Mouse (Mus musculus) right cerebral cortex, postnatal 36 days (tissue): ENCODE data around the gene Wdr62.
"Not testable (repeated sequence)": the region's sequence is repeated elsewhere in the genome, so short reads cannot be mapped to it uniquely, and the experiment has no call there.

Experiments used
- DNase-seq, 2 experiments: peaks; one replicate each; pipeline ENCODE4 v3.0.0; 2022; ENCODE audit warnings: low spot score in 2 of 2, mixed read lengths in 1 of 2

The Wdr62 gene

DNA sequence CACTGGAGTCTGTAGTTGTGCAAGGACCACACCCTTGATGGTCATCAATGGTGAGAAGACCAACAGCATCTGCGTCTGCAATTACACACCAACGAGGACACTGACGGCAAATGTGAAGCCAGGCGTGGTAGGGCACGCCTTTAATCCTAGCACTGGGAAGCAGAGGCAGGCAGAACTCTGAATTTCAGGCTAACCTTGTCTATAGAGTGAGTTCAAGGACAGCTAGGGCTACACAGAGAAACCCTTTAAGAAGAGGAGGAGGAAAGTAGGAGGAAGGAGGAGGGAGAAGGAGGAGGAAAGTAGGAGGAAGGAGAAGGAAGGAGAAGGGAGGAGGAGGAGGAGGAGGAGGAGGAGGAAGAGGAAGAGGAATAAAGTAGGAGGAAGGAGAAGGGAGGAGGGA lies 14.7 kb downstream of the Wdr62 start:
- no peak for DNase-seq

DNA sequence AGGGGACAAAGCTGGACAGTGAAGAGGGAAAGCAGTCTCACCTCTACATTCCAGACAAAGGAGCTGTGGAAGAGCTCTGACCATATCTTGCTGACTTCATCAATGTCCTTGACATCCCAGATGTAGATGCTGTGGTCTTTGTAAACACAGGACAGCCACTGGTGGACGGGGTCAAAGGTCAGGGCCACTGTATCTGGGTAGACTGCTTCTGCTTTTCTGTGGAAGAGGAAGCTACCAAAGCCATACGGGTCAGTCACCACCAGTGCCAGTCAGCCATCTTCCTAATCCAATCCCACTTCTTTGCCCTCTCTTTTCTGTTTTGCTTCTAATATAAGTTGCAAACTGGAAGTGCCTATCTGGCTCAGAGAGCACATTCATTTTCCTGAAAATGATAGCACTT lies 15.2 kb downstream of the Wdr62 start:
- no peak for DNase-seq

DNA sequence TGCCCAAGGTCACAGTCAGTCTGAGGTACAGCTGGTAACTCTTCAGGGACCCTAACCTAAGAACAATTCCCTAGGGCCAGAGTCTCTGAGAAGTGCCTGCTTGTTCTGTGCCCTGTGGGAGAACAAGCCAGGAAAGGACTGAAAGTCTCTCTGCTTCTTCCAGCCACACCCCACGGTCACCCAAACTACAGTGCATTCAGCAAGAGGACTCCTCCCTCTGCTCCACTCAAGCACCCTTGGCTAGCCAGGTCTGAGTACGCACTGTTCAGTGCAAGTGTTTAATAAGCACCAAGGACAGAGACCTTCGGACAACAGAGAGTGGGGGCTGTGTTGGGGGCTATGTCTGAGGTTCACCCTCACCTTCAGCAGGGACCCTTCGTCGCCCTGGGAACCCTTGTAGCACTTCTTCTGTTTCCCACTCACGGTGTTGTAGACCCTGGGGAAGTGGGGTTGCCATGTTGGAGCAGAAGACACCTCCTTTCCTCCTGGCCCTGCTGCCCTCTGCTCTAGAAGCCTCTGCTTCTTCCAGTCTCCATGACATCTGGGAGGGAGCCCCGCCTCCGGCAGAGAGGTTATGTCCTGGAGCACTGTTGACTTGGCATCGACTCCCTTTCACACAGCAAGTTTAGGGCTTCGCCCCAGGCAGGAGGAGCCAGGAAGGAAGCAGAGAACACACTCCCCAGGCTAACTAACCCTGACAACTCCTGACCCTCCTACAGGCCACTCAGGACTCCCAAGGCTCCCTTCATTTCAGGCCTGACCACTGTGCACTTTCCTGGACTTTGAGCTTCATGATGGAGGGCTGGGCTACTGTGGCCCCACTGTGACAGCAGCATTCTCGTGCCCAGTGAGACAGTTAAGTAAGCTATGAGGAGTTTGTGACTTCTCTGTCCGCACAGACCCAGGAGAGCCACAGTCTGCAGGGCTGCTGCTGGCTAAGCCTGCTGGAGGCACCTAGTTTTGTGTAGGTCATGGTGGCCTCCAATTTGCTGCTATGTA lies 28.0 kb downstream of the Wdr62 start:
- DNase-seq = no peak

GRCm38 (mm10) chr7:30237374-30237773 lies 42.8 kb downstream of the Wdr62 start:
- DNase-seq = not testable (repeated sequence)

GRCm38 (mm10) chr7:30235625-30236024 lies 44.6 kb downstream of the Wdr62 start, which contains the start of gene Ovol3:
Gene Ovol3 (minus strand): TSS chr7:30235725.
- DNase-seq = no peak

DNA sequence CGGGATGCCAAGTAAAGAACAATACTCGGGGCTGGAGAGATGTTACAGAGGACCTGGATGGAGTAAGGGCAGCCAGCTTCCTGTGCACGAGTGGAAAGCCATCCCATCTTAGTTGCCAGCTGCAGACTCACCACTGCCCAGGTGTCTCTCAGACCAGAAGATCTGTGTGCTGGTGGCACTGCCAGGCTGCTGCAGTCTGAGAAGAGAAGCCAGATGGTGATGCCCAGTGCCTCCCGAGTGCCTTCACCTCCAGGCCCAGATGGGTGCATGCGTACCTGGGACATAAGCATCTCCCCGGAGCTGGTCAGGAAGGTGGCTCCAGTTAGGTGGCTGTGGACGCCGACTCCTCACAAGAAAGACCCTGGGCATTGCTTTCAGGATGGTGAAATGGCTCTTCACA lies 45.1 kb downstream of the Wdr62 start:
- no peak for DNase-seq

- no peak for DNase-seq
Measured at GRCm38 (mm10) chr7:30234276-30234858, 45.9 kb downstream of the Wdr62 start.

- peak in 1 of 2 experiments; percentile 16 for DNase-seq
Measured at GRCm38 (mm10) chr7:30233387-30233786, 46.8 kb downstream of the Wdr62 start.

DNA sequence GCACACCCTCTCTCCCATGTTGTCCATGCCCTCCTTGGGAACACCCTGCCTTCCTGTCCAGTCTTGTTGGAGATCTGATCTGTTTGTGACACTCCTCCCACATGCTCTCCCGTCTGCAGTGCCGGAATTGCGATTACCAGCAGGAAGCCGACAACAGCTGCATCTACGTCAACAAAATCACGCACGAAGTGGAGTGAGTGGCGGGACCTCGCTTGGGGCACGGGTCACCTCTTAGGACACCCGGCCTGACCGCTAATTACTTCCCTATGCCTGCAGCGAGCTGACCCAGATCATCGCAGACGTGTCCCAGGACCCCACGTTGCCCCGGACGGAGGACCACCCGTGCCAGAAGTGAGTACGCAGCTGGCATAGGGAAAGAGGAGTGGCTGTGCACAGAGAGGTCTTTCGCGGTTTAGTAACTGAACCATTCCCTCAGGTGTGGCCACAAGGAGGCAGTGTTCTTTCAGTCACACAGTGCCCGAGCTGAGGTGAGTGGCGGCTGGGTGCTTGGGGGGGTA lies 47.5 kb downstream of the Wdr62 start:
- no peak for DNase-seq

DNA sequence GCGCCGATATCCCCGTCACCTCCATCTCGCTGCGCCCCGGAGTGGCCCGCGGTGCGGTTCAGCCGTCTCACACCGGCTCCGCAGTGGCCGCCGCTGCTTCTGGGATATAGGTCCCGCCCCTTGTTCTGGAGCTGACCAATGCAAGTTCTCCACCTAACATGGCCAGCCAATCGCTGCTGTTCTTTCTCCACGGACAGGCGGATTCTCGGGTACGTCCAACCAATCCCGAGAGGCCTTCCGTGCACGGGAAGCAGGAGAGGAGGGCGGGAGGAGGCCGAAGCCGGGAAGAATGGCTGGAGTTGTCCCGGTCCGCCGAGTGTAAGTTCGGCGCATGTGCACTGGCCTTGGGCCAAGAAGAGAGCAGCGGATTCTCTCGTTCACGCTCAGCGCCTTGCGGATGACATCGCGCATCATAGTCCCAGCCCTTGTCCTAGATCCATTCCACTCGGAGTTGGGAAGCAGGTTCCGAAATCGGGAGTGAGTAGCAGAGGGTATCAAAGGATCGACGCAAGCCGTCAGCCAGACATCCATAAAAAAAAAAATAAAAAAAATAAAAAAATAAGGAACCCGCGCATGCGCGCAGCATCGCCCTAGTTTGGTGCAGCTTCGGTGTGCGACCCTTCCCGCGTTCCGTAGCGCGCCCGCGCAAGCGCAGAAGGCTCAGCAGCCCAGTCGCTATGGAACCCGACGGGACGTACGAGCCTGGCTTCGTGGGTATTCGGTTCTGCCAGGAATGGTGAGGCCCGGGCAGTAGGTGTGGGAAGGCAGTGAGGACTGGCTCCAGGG lies 48.4 kb downstream of the Wdr62 start, which contains the start of the genes Polr2i and Tbcb:
Gene Polr2i, plus strand, starts transcription at position 280 of the 786 bp plus-strand sequence.
Gene Tbcb, minus strand, starts transcription at position 604 of the 786 bp plus-strand sequence.
- DNase-seq = peak; percentile 98

- no peak for DNase-seq
Measured at GRCm38 (mm10) chr7:30231328-30231668, 48.9 kb downstream of the Wdr62 start.

GRCm38 (mm10) chr7:30224206-30224605 lies 56.0 kb downstream of the Wdr62 start:
- DNase-seq = no peak

GRCm38 (mm10) chr7:30222205-30222604 lies 58.0 kb downstream of the Wdr62 start:
- DNase-seq = no peak

DNA sequence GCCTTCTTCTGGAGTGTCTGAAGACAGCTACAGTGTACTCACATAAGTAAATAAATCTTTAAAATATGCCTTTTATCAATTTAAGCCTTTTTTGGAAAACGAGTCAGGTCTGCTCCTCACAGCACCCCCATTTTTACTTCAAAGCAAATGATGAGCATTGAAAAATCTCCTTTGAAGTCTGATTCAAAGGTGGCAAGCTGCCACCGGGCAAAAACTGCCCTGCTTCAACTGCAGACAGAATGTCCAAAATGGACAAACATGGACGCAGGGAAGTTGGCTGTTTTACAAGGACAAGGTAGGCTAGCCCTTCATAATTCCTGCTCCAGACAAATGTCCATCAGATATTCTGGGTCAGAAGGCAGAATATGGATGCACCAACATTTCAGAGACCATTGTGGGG lies 58.8 kb downstream of the Wdr62 start:
- no peak for DNase-seq

DNA sequence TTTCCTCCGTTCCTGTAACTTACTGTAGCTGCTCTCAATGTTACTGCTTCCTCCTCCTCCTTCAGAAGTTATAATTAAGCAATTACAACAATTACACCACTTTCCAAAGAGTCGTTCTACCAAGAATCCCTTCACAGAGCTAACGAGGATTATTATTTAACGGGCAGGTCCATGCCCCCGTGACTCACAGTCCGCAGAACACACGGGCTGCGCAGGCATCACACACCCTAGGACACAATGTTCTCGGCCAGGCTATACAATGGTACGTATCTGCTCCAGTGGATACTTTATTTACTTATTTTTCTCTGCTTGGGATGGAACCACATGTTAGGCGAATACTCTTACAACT lies 60.2 kb downstream of the Wdr62 start:
- DNase-seq = no peak

DNA sequence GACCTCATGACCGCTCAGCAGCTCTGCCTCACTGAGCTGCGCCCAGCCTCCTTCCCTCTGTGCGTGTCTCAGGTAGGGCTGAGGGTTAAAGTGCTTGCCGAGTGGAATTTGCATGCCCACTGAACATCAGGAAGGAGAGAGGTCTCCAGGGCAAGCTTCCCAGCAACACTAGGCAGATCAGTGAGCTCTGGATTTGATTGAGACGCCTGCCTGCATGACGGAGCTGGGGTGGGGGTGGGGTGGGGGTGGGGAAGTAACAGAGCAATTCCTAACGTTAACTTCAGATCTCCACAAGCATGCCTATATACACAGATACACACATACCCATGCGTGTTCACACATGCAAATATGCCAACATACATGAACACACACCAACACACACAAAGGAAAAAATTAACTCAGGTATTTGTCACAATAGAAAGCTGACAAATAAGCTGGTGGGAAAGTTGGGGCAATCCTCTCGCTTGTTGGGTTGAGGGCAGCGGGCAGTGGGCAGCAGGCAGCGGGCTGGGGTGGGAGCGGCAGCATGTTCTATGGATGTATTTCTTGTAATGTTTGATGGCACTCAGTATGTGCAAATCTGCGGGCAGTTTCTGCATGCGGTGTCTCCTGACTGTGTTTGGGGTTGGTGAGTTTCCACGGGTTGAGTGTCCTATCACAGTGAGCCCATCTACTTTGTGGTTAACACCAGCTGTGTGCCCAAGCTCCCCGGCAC lies 60.8 kb downstream of the Wdr62 start:
- DNase-seq = no peak

- DNase-seq = no peak
Measured at GRCm38 (mm10) chr7:30217277-30217676, 62.9 kb downstream of the Wdr62 start.

DNA sequence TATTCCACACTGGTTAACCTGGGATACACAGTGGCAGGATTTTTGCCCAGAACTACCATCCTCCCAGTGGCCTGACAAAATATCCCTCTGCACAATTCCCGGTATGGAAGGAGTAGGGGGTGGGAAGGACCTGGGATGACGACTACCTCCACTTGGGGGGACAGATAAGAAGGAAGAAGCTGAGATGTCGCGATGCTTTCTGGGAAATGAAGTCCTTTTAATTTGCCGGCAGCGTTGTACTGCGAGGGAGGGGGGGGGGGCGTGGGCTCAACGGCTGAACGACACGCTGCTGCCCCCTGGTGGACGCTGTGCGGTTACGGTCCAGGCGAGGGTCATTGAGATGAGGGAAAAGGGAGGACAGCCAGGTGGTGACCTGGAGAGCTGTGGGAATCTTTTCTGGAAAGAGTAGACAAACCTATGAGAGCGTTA lies 63.5 kb downstream of the Wdr62 start:
- peak in 1 of 2 experiments; percentile 61 for DNase-seq

GRCm38 (mm10) chr7:30215875-30216274 lies 64.3 kb downstream of the Wdr62 start:
- DNase-seq = no peak

DNA sequence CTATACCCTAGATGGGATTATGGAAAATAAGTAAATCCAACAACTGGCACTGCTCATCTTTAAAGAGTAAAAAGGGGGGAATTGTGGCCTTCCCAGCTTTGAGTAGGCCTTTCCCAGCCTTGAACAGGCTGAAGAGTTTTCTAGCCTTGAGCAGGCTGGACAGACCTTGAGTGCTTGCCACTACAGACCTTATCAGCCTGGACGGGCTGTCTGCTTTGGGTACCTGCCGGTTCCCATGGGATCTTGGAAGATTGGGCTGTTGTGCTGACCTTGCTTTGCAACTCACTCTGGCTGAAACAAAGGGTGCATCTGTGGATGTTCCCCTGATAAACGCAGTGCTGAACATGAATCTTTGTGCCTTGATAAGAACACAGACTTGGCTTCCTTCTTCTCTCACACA lies 66.3 kb downstream of the Wdr62 start:
- no peak for DNase-seq

DNA sequence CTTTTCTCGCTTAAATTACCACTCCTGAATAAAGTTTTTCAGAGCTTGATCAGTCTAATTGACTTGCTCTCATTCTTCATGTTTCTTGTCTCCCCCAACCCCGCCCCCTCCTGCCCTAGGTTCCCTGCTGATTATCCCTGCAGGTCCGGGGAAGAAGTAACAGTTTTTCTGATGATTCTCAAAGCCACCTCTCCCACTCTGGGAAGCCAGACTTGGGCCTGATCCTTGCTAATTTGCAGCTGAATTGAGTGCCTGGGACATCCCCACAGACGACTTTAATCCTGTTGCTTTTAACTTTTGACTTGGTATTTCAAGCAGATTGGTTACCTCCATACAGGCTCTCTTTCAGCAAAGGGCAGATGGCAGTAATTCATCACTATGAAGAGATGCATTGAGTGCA lies 69.2 kb downstream of the Wdr62 start:
- DNase-seq = no peak
